Mouse (Mus musculus) kidney, adult 2 months (tissue): Measurements from ENCODE around the gene Ccdc85b. TPM values are rescaled to one million over a fixed set of nuclear protein-coding genes. Genes with fewer than 3 reads are reported as not detected.

Experiments used
- DNase-seq: peaks from one replicate; pipeline ENCODE4 v3.0.0; 2021
- H3K27ac ChIP-seq: fragments of 200-500 bp; 2 replicates; pipeline ENCODE4 v1.5.1; 2012; ENCODE audit warnings: low read depth, low read length, control low read depth, inconsistent platforms; ENCODE audit not compliant: insufficient read depth
- H3K27me3 ChIP-seq: fragments of 200-500 bp; replicated peaks from 2 replicates; pipeline ENCODE4 v1.6.1; 2012; ENCODE audit warnings: mild to moderate bottlenecking, moderate library complexity, low read length, inconsistent platforms; ENCODE audit not compliant: control insufficient read depth, insufficient read depth
- H3K36me3 ChIP-seq: fragments of 200-500 bp; 2 replicates; pipeline ENCODE4 v1.6.1; 2012; ENCODE audit warnings: mild to moderate bottlenecking, moderate library complexity, low read length, inconsistent platforms; ENCODE audit not compliant: control insufficient read depth, insufficient read depth
- H3K4me1 ChIP-seq: fragments of 200-500 bp; 2 replicates; pipeline ENCODE4 v1.6.1; 2011; ENCODE audit warnings: low read length; ENCODE audit not compliant: control insufficient read depth, insufficient read depth
- H3K4me3 ChIP-seq: fragments of 200-500 bp; 2 replicates; pipeline ENCODE4 v1.5.1; 2011; ENCODE audit warnings: mild to moderate bottlenecking, low read depth, low read length, control low read depth; ENCODE audit not compliant: insufficient read depth
- CTCF ChIP-seq: fragments of 200-500 bp; conservative IDR thresholded peaks from 2 replicates; pipeline ENCODE4 v1.5.1; 2011; ENCODE audit warnings: low read depth, mild to moderate bottlenecking, control low read depth, low read length, moderate library complexity, mixed read lengths; ENCODE audit not compliant: insufficient read depth, insufficient read length
- POLR2A ChIP-seq: fragments of 200-500 bp; IDR thresholded peaks from one replicate; pipeline ENCODE4 v1.6.1; 2011; ENCODE audit warnings: low read depth, low read length, control low read depth
- WGBS: fragments of 180-500 bp; shearing (Covaris S2); methylation state at CpG from one replicate; pipeline ENCODE4 v1.1.7; 2018; 5-methylcytosine and 5-hydroxymethylcytosine counted together
- polyA plus RNA-seq: library from polyadenylated mRNA; depleted of rRNA; stranded (reverse); fragments of >200 nt; gene quantifications from 2 replicates; pipeline ENCODE4 v1.2.3, GENCODE M21; 2012

Gene Ccdc85b
- polyA plus RNA-seq, 1 experiment: 5.0 TPM

- 70% methylated on average over 12 of the region's 12 CpGs for WGBS
These were observed 2.7 kb downstream of the Ccdc85b start for GRCm38 (mm10) chr19:5455037-5455436.

GRCm38 (mm10) chr19:5451766-5452165 lies 5.9 kb downstream of the Ccdc85b start:
- 76% methylated on average over 6 of the region's 6 CpGs for WGBS

More at GRCm38 (mm10) chr19:5455037-5455436, 2.7 kb downstream of the Ccdc85b start:
- Histone ChIP-seq H3K27ac (no peak overlapping the region; the same call in 1 of the 2 replicates), H3K4me1 (no peaks in the 10 kb centered on the region; the same call in 1 of the 2 replicates), H3K27me3 (no peaks in the 10 kb centered on the region), H3K36me3 (0 out of 2 replicates have a peak, but pooled peaks cover 1% of the 10 kb centered on the region), H3K4me3 (no peak overlapping the region)
- TF ChIP-seq POLR2A (no peak), CTCF (no peak)
- DNase-seq: no peak

GRCm38 (mm10) chr19:5449673-5450072 lies 8.0 kb downstream of the Ccdc85b start:
- H3K4me3 ChIP-seq: no peak overlapping the region
- peaks cover 4% of the 10 kb centered on the region for H3K27me3 ChIP-seq
- 0 out of 2 replicates have a peak, but pooled peaks cover 10% of the 10 kb centered on the region for H3K4me1 ChIP-seq
- no peak for DNase-seq
- TF ChIP-seq CTCF: no peak
- TF ChIP-seq POLR2A: no peak
- WGBS: 87% methylated on average over 3 of the region's 3 CpGs
- no peaks in the 10 kb centered on the region for H3K36me3 ChIP-seq
- H3K27ac ChIP-seq: no peak overlapping the region

More at GRCm38 (mm10) chr19:5451766-5452165, 5.9 kb downstream of the Ccdc85b start:
- no peak for TF ChIP-seq POLR2A
- TF ChIP-seq CTCF: no peak
- H3K36me3 ChIP-seq: 0 out of 2 replicates have a peak, but pooled peaks cover 1% of the 10 kb centered on the region
- H3K27me3 ChIP-seq: peaks cover 4% of the 10 kb centered on the region
- DNase-seq: no peak
- no peak overlapping the region for H3K4me3 ChIP-seq
- no peak overlapping the region for H3K27ac ChIP-seq
- 0 out of 2 replicates have a peak, but pooled peaks cover 3% of the 10 kb centered on the region for H3K4me1 ChIP-seq

- H3K27me3 ChIP-seq: peaks cover 4% of the 10 kb centered on the region
- no peaks in the 10 kb centered on the region for H3K36me3 ChIP-seq
- H3K27ac ChIP-seq: no peak overlapping the region
- WGBS: 8% methylated on average over 36 of the region's 36 CpGs
- H3K4me1 ChIP-seq: 0 out of 2 replicates have a peak, but pooled peaks cover 10% of the 10 kb centered on the region
- TF ChIP-seq CTCF: no peak
- TF ChIP-seq POLR2A: no peak
- no peak overlapping the region for H3K4me3 ChIP-seq
- no peak for DNase-seq
These were observed 9.1 kb downstream of the Ccdc85b start for GRCm38 (mm10) chr19:5448354-5449150.

- Histone ChIP-seq H3K4me3 (peak within 1 kb of the TSS; percentile 53), H3K36me3 (no peaks in the 10 kb centered on the region), H3K27me3 (peaks cover 4% of the 10 kb centered on the region), H3K27ac (no peak within 1 kb of the TSS), H3K4me1 (0 out of 2 replicates have a peak, but pooled peaks cover 10% of the 10 kb centered on the region)
- under 1% methylated on average over 70 of the region's 70 CpGs for WGBS
- DNase-seq: peak; percentile 60
- TF ChIP-seq CTCF (no peak), POLR2A (no peak)
These were observed 10.0 kb downstream of the Ccdc85b start, which contains the start of gene Fosl1 for GRCm38 (mm10) chr19:5447515-5448353. TSS of gene Fosl1 (plus strand) at chr19:5447547.

- peaks cover 4% of the 10 kb centered on the region for H3K27me3 ChIP-seq
- TF ChIP-seq CTCF (no peak), POLR2A (no peak)
- DNase-seq: no peak
- H3K27ac ChIP-seq: no peak overlapping the region
- H3K4me1 ChIP-seq: 0 out of 2 replicates have a peak, but pooled peaks cover 10% of the 10 kb centered on the region
- H3K4me3 ChIP-seq: no peak overlapping the region
- no peaks in the 10 kb centered on the region for H3K36me3 ChIP-seq
- WGBS: 96% methylated on average over 5 of the region's 5 CpGs
These were observed 11.9 kb downstream of the Ccdc85b start for GRCm38 (mm10) chr19:5445747-5446146.
